Mouse (Mus musculus) liver, embryonic 12.5 days (tissue): Measurements from ENCODE around the gene Cope. TPM values are rescaled to one million over a fixed set of nuclear protein-coding genes. Genes with fewer than 3 reads are reported as not detected.

Experiments used
- ATAC-seq: fragments of 200-750 bp; cut with Nextera tagmentation; 2 replicates; pipeline ENCODE4 v1.8.0; 2017; ENCODE audit warnings: moderate number of reproducible peaks, mild to moderate bottlenecking, moderate library complexity
- H3K27ac ChIP-seq: fragments of 300-500 bp; sonication (generic); 2 replicates; pipeline ENCODE4 v1.5.1; 2016; ENCODE audit warnings: mild to moderate bottlenecking
- H3K27me3 ChIP-seq: fragments of 300-500 bp; sonication (generic); replicated peaks from 2 replicates; pipeline ENCODE4 v1.6.1; 2016; ENCODE audit warnings: mild to moderate bottlenecking, moderate library complexity
- H3K36me3 ChIP-seq: fragments of 300-500 bp; sonication (generic); 2 replicates; pipeline ENCODE4 v1.6.1; 2016; ENCODE audit warnings: mild to moderate bottlenecking, moderate library complexity
- H3K4me1 ChIP-seq: fragments of 300-500 bp; sonication (generic); 2 replicates; pipeline ENCODE4 v1.6.1; 2016
- H3K4me2 ChIP-seq: fragments of 300-500 bp; sonication (generic); 2 replicates; pipeline ENCODE4 v1.6.1; 2016; ENCODE audit warnings: mild to moderate bottlenecking, moderate library complexity
- H3K4me3 ChIP-seq: fragments of 300-500 bp; sonication (generic); 2 replicates; pipeline ENCODE4 v1.5.1; 2016; ENCODE audit warnings: mild to moderate bottlenecking, moderate library complexity
- H3K9ac ChIP-seq: fragments of 300-500 bp; sonication (generic); 2 replicates; pipeline ENCODE4 v1.6.1; 2016; ENCODE audit warnings: mild to moderate bottlenecking, moderate library complexity
- H3K9me3 ChIP-seq: fragments of 300-500 bp; sonication (generic); replicated peaks from 2 replicates; pipeline ENCODE4 v1.6.1; 2016; ENCODE audit warnings: mild to moderate bottlenecking, moderate library complexity
- WGBS: fragments of 180-500 bp; shearing (Covaris S2); methylation state at CpG from one replicate; pipeline ENCODE4 v1.1.7; 2016; ENCODE audit not compliant: insufficient replicate concordance; 5-methylcytosine and 5-hydroxymethylcytosine counted together
- polyA plus RNA-seq: library from polyadenylated mRNA; unstranded; fragments of >200 nt; fragmentation: Nextera tagmentation; extraction: Ambion mirVana; gene quantifications from 2 replicates; pipeline ENCODE4 v1.2.1, GENCODE M21; 2016

Cope gene
- polyA plus RNA-seq, 1 experiment from 2014 or later, result 212 TPM

- Histone ChIP-seq H3K9ac (no peak overlapping the region; the same call in 1 of the 2 replicates), H3K9me3 (no peaks in the 10 kb centered on the region), H3K4me3 (no peak overlapping the region), H3K4me2 (peak overlapping the region; percentile 41; the same call in 1 of the 2 replicates), H3K27me3 (no peaks in the 10 kb centered on the region), H3K27ac (peak overlapping the region; percentile 43), H3K36me3 (no peaks in the 10 kb centered on the region), H3K4me1 (peaks cover 72% of the 10 kb centered on the region)
- WGBS, result 49% methylated on average over 8 of the region's 8 CpGs
- ATAC-seq, result no peak
Observed at GRCm38 (mm10) chr8:70279266-70279665, 23.1 kb upstream of the Cope start.

DNA sequence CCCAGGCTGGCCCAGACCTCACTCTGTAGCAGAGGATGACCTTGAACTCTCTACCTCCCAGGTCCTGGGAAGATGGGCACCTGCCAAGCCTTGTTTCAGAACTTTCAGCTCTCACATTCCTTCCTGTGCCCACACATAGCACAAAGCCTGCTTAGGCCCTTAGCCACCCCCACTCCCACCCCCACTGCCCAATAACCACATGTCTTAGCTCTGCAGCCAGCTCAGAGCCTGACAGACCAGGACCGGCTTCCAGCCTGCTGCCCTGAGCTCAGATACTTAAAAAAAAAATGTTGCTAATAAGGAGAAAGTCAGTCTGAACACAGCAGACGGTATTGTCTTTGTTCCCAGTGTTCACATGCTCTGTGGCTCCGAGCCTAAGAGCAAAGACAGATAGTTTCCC lies 21.3 kb upstream of the Cope start:
- Histone ChIP-seq H3K36me3 (peaks cover 12% of the 10 kb centered on the region), H3K4me3 (no peak overlapping the region), H3K4me1 (peaks cover 69% of the 10 kb centered on the region), H3K4me2 (no peak overlapping the region), H3K9ac (no peak overlapping the region), H3K27me3 (no peaks in the 10 kb centered on the region), H3K9me3 (no peaks in the 10 kb centered on the region), H3K27ac (peak overlapping the region; percentile 41; the same call in 1 of the 2 replicates)
- 46% methylated on average over 3 of the region's 3 CpGs for WGBS
- ATAC-seq, result no peak

DNA sequence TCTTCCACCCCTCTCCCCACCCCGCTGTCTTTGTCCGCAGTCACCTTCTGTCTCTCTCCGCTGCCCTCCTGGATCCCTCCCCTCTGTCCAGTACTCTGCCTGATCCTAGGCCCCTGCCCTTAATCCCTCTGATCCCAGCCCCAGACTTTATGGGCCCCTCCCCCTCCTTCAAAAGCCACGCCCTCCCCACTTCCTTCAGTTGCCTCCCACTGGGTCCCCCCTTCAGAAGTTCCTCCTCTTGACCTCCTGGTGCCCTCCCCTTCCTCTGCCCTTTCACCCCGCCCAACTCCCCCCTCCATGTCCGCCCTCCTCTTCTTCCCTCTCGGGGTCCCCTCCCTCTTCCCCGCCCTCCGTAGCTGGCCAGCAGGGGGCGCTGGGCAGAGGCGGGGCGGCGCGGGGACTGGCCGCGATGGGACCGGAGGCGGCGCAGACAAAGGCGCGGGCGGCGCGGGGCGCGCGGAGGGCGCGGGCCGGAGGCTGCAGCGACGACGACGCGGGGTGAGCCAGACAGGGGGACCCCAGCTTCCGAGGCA lies 19.6 kb upstream of the Cope start, which contains the start of gene Homer3:
Homer3 (plus strand) TSS at position 225 of the 533 bp plus-strand sequence.
- Histone ChIP-seq H3K9me3 (peaks cover 4% of the 10 kb centered on the region; the same call in 1 of the 2 replicates), H3K27ac (peak within 1 kb of the TSS; percentile 49; the same call in 1 of the 2 replicates), H3K4me1 (peaks cover 52% of the 10 kb centered on the region), H3K4me3 (peak within 1 kb of the TSS; percentile 65), H3K9ac (peak within 1 kb of the TSS; percentile 72), H3K4me2 (peak within 1 kb of the TSS; percentile 85), H3K36me3 (peaks cover 29% of the 10 kb centered on the region), H3K27me3 (no peaks in the 10 kb centered on the region)
- ATAC-seq, result peak; percentile 82
- WGBS, result under 1% methylated on average over 36 of the region's 36 CpGs

GRCm38 (mm10) chr8:70283136-70284077 lies 18.9 kb upstream of the Cope start:
- Histone ChIP-seq H3K27me3 (no peaks in the 10 kb centered on the region), H3K9ac (peak overlapping the region; percentile 72), H3K4me1 (peaks cover 45% of the 10 kb centered on the region), H3K9me3 (peaks cover 4% of the 10 kb centered on the region; the same call in 1 of the 2 replicates), H3K4me2 (peak overlapping the region; percentile 85), H3K27ac (peak overlapping the region; percentile 49; the same call in 1 of the 2 replicates), H3K36me3 (peaks cover 33% of the 10 kb centered on the region), H3K4me3 (peak overlapping the region; percentile 65)
- peak; percentile 38 for ATAC-seq
- WGBS, result 1% methylated on average over 55 of the region's 55 CpGs

DNA sequence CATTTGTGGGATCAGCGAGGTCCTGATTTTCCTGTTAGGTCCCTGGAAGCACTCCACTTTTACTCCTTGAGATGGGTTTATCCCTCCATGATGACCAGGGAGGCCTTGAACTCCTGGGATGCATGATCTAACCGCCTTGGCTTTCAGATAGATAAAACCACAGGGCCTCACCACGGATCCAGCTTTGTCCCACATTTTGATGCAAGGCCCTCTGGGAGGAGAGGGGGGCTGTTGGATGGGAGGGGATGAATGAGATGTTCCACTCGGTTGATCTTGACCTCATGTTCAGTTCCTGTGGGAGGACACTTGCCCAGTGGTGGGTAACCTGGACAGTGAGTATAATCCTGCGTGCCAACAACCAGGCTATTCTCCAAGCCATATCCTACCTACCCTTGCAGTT lies 17.9 kb upstream of the Cope start:
- WGBS, result 64% methylated on average over 5 of the region's 5 CpGs
- Histone ChIP-seq H3K36me3 (peaks cover 36% of the 10 kb centered on the region), H3K9me3 (peaks cover 4% of the 10 kb centered on the region; the same call in 1 of the 2 replicates), H3K27me3 (no peaks in the 10 kb centered on the region), H3K4me1 (peaks cover 35% of the 10 kb centered on the region), H3K9ac (no peak overlapping the region), H3K27ac (no peak overlapping the region), H3K4me2 (peak overlapping the region; percentile 85; the same call in 1 of the 2 replicates), H3K4me3 (no peak overlapping the region)
- ATAC-seq, result no peak

DNA sequence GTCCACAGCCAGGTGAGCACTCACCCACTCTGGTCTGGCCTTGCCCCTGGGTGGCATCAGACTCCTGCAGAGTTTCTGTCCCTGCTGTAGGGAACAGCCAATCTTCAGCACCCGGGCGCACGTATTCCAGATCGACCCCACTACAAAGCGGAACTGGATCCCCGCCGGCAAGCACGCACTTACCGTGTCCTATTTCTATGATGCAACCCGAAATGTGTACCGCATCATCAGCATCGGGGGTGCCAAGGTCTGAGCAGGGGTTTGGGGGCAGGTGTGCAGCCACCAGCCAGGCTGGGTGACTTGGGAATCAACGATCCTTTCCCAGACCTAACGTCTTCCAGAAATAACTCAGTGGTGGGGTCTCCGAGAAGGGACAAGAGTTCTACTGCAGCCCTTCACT lies 17.0 kb upstream of the Cope start:
- H3K9me3 ChIP-seq, result peaks cover 4% of the 10 kb centered on the region; the same call in 1 of the 2 replicates
- H3K4me2 ChIP-seq, result no peak overlapping the region
- H3K9ac ChIP-seq, result no peak overlapping the region
- peaks cover 34% of the 10 kb centered on the region for H3K4me1 ChIP-seq
- H3K4me3 ChIP-seq, result no peak overlapping the region
- no peak overlapping the region for H3K27ac ChIP-seq
- H3K27me3 ChIP-seq, result no peaks in the 10 kb centered on the region
- peaks cover 44% of the 10 kb centered on the region for H3K36me3 ChIP-seq
- 91% methylated on average over 15 of the region's 15 CpGs for WGBS
- ATAC-seq, result no peak

DNA sequence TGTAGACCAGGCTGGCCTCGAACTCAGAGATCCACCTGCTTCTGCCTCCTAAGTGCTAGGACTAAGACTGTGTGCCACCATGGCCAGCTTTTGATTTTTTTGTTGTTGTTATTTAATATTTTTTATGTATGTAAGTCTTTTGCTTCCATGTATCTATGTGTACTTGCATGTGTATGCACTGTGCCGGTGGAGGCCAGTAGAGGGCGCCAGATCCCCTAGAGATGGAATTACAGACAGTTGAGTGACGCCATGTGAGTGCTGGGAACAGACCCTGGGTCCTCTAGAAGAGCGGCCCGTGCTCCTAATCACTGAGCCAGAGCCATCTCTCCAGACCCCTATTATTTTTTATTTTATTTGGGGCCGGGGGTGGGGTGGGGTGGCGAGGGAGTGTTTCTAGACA lies 15.6 kb upstream of the Cope start:
- Histone ChIP-seq H3K27ac (no peak overlapping the region), H3K9me3 (peaks cover 4% of the 10 kb centered on the region; the same call in 1 of the 2 replicates), H3K4me2 (no peak overlapping the region), H3K9ac (no peak overlapping the region), H3K27me3 (no peaks in the 10 kb centered on the region), H3K4me3 (no peak overlapping the region), H3K36me3 (peaks cover 59% of the 10 kb centered on the region), H3K4me1 (peaks cover 21% of the 10 kb centered on the region)
- ATAC-seq, result no peak
- WGBS, result 82% methylated on average over 8 of the region's 8 CpGs

DNA sequence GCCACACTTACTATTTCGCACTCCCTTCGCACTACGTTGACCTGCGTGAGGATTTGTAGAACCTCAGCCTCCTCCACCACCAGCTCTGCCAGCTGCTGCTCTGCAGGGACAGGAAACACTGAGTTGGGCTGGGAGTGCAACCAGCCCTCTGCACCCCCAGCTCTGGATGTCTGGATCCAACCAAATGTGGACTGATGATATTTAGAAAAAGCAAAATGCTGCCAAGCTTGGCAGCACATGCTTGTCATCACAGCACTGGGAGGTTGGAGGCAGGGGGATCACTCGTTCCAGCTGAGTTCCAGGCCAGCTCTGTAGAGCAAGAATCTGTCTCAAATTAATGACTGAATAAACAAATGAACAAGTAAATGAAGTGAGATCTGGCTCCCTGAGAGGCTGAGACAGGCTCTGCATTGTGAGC lies 8.3 kb upstream of the Cope start:
- no peak overlapping the region for H3K27ac ChIP-seq
- H3K4me3 ChIP-seq, result no peak overlapping the region
- 80% methylated on average over 5 of the region's 5 CpGs for WGBS
- no peaks in the 10 kb centered on the region for H3K4me1 ChIP-seq
- H3K36me3 ChIP-seq, result peaks cover 95% of the 10 kb centered on the region
- H3K27me3 ChIP-seq, result no peaks in the 10 kb centered on the region
- no peaks in the 10 kb centered on the region for H3K9me3 ChIP-seq
- ATAC-seq, result no peak
- H3K9ac ChIP-seq, result no peak overlapping the region
- H3K4me2 ChIP-seq, result no peak overlapping the region

- Histone ChIP-seq H3K27me3 (no peaks in the 10 kb centered on the region), H3K27ac (no peak overlapping the region), H3K4me2 (peak overlapping the region; percentile 87), H3K4me1 (peaks cover 38% of the 10 kb centered on the region), H3K36me3 (peaks cover 65% of the 10 kb centered on the region), H3K9ac (no peak overlapping the region; the same call in 1 of the 2 replicates), H3K9me3 (no peaks in the 10 kb centered on the region), H3K4me3 (peak overlapping the region; percentile 79)
- ATAC-seq, result no peak
- WGBS, result 49% methylated on average over 3 of the region's 3 CpGs
Observed at GRCm38 (mm10) chr8:70300881-70301280, 1.4 kb upstream of the Cope start.

GRCm38 (mm10) chr8:70302901-70303300 lies 583 bp downstream of the Cope start:
- H3K27me3 ChIP-seq, result no peaks in the 10 kb centered on the region
- H3K27ac ChIP-seq, result peak overlapping the region; percentile 72
- peaks cover 65% of the 10 kb centered on the region for H3K36me3 ChIP-seq
- 2% methylated on average over 16 of the region's 16 CpGs for WGBS
- H3K9ac ChIP-seq, result peak overlapping the region; percentile 80
- H3K9me3 ChIP-seq, result no peaks in the 10 kb centered on the region
- H3K4me3 ChIP-seq, result peak overlapping the region; percentile 79
- peak; percentile 16; the same call in 1 of the 2 replicates for ATAC-seq
- H3K4me2 ChIP-seq, result peak overlapping the region; percentile 87
- peaks cover 38% of the 10 kb centered on the region for H3K4me1 ChIP-seq

DNA sequence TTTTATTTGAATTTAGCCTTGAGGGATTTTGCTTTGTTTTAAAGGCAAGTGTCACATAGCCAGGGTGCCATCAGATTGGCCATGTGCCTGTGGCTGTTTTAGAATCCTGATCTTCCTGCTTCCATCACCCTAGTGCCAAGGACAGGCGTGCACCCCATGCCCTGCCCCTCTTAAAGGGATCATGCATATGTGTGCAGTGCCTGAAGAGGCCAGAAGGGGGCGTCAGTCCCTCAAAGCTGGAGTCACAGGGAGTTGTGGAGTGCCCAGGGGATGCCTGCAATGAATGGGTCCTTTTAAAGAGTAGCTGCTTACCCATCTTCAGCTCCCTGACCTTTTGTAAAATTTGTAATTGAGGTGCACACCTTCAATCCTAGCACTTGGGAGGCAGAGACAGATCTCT lies 7.0 kb downstream of the Cope start:
- no peak for ATAC-seq

DNA sequence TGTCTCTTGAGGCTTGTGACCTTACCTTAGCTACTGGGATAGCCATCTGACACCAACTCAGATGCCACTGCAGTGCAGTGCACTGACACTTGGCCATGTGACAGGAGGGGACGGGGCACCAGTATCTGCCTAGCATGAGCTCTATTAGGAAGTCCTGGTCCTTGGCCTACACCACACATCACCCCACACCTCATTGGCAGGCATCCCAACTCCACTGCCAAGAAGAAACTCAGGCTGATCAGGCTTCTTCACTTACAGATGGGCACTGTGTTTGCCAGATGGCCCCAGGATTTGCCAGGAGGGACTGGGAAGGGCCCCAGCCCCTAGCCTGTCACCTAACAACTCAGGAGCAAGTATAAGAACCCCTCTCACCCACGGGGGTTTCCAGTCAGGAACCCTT lies 11.1 kb downstream of the Cope start:
- no peak overlapping the region for H3K4me2 ChIP-seq
- peaks cover 40% of the 10 kb centered on the region for H3K27me3 ChIP-seq
- peaks cover 53% of the 10 kb centered on the region for H3K36me3 ChIP-seq
- ATAC-seq, result no peak
- H3K9ac ChIP-seq, result no peak overlapping the region
- WGBS, result 74% methylated on average over 2 of the region's 2 CpGs
- H3K4me1 ChIP-seq, result peaks cover 22% of the 10 kb centered on the region
- H3K4me3 ChIP-seq, result no peak overlapping the region
- H3K27ac ChIP-seq, result no peak overlapping the region
- no peaks in the 10 kb centered on the region for H3K9me3 ChIP-seq

More for the DNA sequence above, 7.0 kb downstream of the Cope start:
- Histone ChIP-seq H3K36me3 (peaks cover 93% of the 10 kb centered on the region), H3K27ac (no peak overlapping the region), H3K9me3 (no peaks in the 10 kb centered on the region), H3K9ac (no peak overlapping the region), H3K4me3 (no peak overlapping the region), H3K4me2 (no peak overlapping the region), H3K27me3 (no peaks in the 10 kb centered on the region), H3K4me1 (peaks cover 4% of the 10 kb centered on the region)
- 36% methylated on average over 2 of the region's 2 CpGs for WGBS
